20 mouse cellular contexts compared by ENCODE assay signal in the genomic region with DNA sequence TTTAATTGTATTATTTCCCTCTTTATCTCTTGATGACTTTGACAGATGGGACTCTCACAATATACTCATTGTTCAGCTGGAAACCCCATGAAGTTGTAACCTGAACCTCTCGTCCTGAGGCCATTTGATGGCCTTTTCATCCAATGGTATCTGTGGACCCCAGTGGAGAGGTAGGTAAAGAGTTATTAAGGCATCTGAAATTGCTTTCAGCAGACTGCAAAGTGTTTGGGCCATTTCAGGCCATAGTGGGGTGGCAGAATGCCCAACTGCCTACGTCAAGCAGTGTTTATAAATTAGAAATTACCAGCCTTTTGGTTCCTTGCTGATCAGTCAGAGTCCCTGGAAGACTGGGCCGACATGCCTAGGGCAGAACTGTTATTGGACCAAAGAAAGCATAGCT.
A peak's percentile ranks its signal among the peaks of the same experiment; 100 is the strongest.
DNase-seq lines count a peak whose midpoint lies in the region; ATAC-seq lines count a peak whose summit lies in the region.
"Had no signal": no experiment of that assay in that cellular context is flagged by ENCODE, and none has a peak within 500 bp of the region (broad histone marks: within the 10 kb centered on the region; RNA-seq: fewer than 3 reads in every experiment).

No protein-coding gene starts in this region.

- no peak overlapping the region for H3K9ac ChIP-seq in kidney, embryonic 16.5 days (replicated peaks; ENCODE audit: low read length)
- H3K9ac ChIP-seq in hindbrain, embryonic 16.5 days (ENCODE audit: low read depth, low read length), result no peak overlapping the region
- H3K9ac ChIP-seq: embryonic facial prominence, embryonic 15.5 days; limb, embryonic 12.5 days; liver, embryonic 14.5 days; stomach, embryonic 15.5 days had no signal

- no peaks in the 10 kb centered on the region for H3K9me3 ChIP-seq in kidney, embryonic 16.5 days (ENCODE audit: low read length)
- H3K9me3 ChIP-seq in hindbrain, embryonic 16.5 days (ENCODE audit: control insufficient read depth, low read length), result no peaks in the 10 kb centered on the region
- H3K9me3 ChIP-seq: embryonic facial prominence, embryonic 15.5 days; limb, embryonic 12.5 days; stomach, embryonic 15.5 days had no signal

- ATAC-seq in kidney, embryonic 16.5 days (ENCODE audit: low FRiP score, low TSS enrichment), result no peak
- peak; percentile 63; the same call in 1 of the 2 replicates for ATAC-seq in hindbrain, embryonic 16.5 days
- ATAC-seq: inflammation-experienced regulatory T-cells, adult 6 months had no signal

- H3K27me3 ChIP-seq in kidney, embryonic 16.5 days (ENCODE audit: insufficient read depth, low read length), result no peaks in the 10 kb centered on the region
- no peaks in the 10 kb centered on the region for H3K27me3 ChIP-seq in hindbrain, embryonic 16.5 days (replicated peaks; ENCODE audit: control insufficient read depth, insufficient read depth, low read length)
- H3K27me3 ChIP-seq: embryonic facial prominence, embryonic 15.5 days; limb, embryonic 12.5 days; stomach, embryonic 15.5 days had no signal

- H3K4me3 ChIP-seq in kidney, embryonic 16.5 days (ENCODE audit: low read length), result no peak overlapping the region
- no peak overlapping the region for H3K4me3 ChIP-seq in hindbrain, embryonic 16.5 days (ENCODE audit: low read length)
- H3K4me3 ChIP-seq: embryonic facial prominence, embryonic 15.5 days; left cerebral cortex, adult 2 months; limb, embryonic 12.5 days; stomach, embryonic 15.5 days had no signal

- no peak overlapping the region for H3K27ac ChIP-seq in kidney, embryonic 16.5 days (ENCODE audit: low read length)
- no peak overlapping the region for H3K27ac ChIP-seq in hindbrain, embryonic 16.5 days (ENCODE audit: low read depth, low read length)
- H3K27ac ChIP-seq: embryonic facial prominence, embryonic 15.5 days; left cerebral cortex, adult 2 months; limb, embryonic 12.5 days; liver, embryonic 14.5 days; stomach, embryonic 15.5 days had no signal

- no peaks in the 10 kb centered on the region for H3K36me3 ChIP-seq in kidney, embryonic 16.5 days (ENCODE audit: insufficient read depth, low read length)
- H3K36me3 ChIP-seq in hindbrain, embryonic 16.5 days (ENCODE audit: control insufficient read depth, insufficient read depth, low read length), result no peaks in the 10 kb centered on the region
- H3K36me3 ChIP-seq: embryonic facial prominence, embryonic 15.5 days; limb, embryonic 12.5 days; stomach, embryonic 15.5 days had no signal

- H3K4me1 ChIP-seq in kidney, embryonic 16.5 days (ENCODE audit: insufficient read depth, low read length), result no peaks in the 10 kb centered on the region
- no peaks in the 10 kb centered on the region for H3K4me1 ChIP-seq in hindbrain, embryonic 16.5 days (ENCODE audit: control insufficient read depth, insufficient read depth, low read depth, low read length)
- H3K4me1 ChIP-seq: embryonic facial prominence, embryonic 15.5 days; limb, embryonic 12.5 days; stomach, embryonic 15.5 days had no signal

- 65% methylated on average over 3 of the region's 3 CpGs for WGBS in kidney, embryonic 16.5 days
- 25% methylated on average over 3 of the region's 3 CpGs for WGBS in hindbrain, embryonic 16.5 days

- peak; percentile 42 to 52 for DNase-seq in cerebellum, postnatal 14 days
- DNase-seq in cerebellum, postnatal 36 days, result no peak
- DNase-seq in kidney, adult 9 months, result peak; percentile 4
- DNase-seq in embryo, embryonic 10.5 days (ENCODE audit: low spot score), result peak; percentile 62
- no peak for DNase-seq in lung, postnatal 36 days
- DNase-seq in spleen, postnatal 4 days (ENCODE audit: low spot score in 2 of 2), result no peak
- DNase-seq: gastrocnemius, postnatal 10 days; heart, postnatal 10 days; kidney, postnatal 10 days; right cerebral cortex, adult 18-20 months; spleen, adult 18-20 months; thymus, adult 2 months had no signal

- no peak overlapping the region for H3K4me2 ChIP-seq in kidney, embryonic 16.5 days (replicated peaks; ENCODE audit: low read depth, low read length)
- H3K4me2 ChIP-seq in hindbrain, embryonic 16.5 days (ENCODE audit: low read length), result no peak overlapping the region
- H3K4me2 ChIP-seq: embryonic facial prominence, embryonic 15.5 days; limb, embryonic 12.5 days; stomach, embryonic 15.5 days had no signal

Comparison
In these comparisons a context has a peak if more than half of its experiments do, and no peak if none do; other contexts are left out.
1. DNase-seq: peak in cerebellum, postnatal 14 days (2 of 2), kidney, adult 9 months (single experiment) and embryo, embryonic 10.5 days (single experiment); none in cerebellum, postnatal 36 days (0 of 2), lung, postnatal 36 days (single experiment) and spleen, postnatal 4 days (0 of 2).